Mouse (Mus musculus) forebrain, embryonic 12.5 days (tissue): ENCODE results near the gene Chst10. TPM values are rescaled to one million over a fixed set of nuclear protein-coding genes. Genes with fewer than 3 reads are reported as not detected.

Experiments
- ATAC-seq: fragments of 200-750 bp; cut with Nextera tagmentation; 2 replicates; pipeline ENCODE4 v1.8.0; 2017; ENCODE audit warnings: moderate TSS enrichment; ENCODE audit not compliant: low FRiP score
- H3K27ac ChIP-seq: fragments of 300-500 bp; sonication (generic); 2 replicates; pipeline ENCODE4 v1.5.1; 2016; ENCODE audit warnings: mild to moderate bottlenecking
- H3K27me3 ChIP-seq: fragments of 300-500 bp; sonication (generic); 2 replicates; pipeline ENCODE4 v1.6.1; 2016; ENCODE audit warnings: mild to moderate bottlenecking
- H3K36me3 ChIP-seq: fragments of 300-500 bp; sonication (generic); replicated peaks from 2 replicates; pipeline ENCODE4 v1.6.1; 2016; ENCODE audit warnings: mild to moderate bottlenecking
- H3K4me1 ChIP-seq: fragments of 300-500 bp; sonication (generic); 2 replicates; pipeline ENCODE4 v1.6.1; 2016
- H3K4me2 ChIP-seq: fragments of 300-500 bp; sonication (generic); 2 replicates; pipeline ENCODE4 v1.6.1; 2016; ENCODE audit warnings: mild to moderate bottlenecking, moderate library complexity
- H3K4me3 ChIP-seq: fragments of 300-500 bp; sonication (generic); replicated peaks from 2 replicates; pipeline ENCODE4 v1.5.1; 2016; ENCODE audit warnings: mild to moderate bottlenecking
- H3K9ac ChIP-seq: fragments of 300-500 bp; sonication (generic); 2 replicates; pipeline ENCODE4 v1.6.1; 2016; ENCODE audit warnings: mild to moderate bottlenecking
- H3K9me3 ChIP-seq: fragments of 300-500 bp; sonication (generic); 2 replicates; pipeline ENCODE4 v1.6.1; 2016
- WGBS: fragments of 180-500 bp; shearing (Covaris S2); methylation state at CpG from one replicate; pipeline ENCODE4 v1.1.7; 2016; 5-methylcytosine and 5-hydroxymethylcytosine counted together
- polyA plus RNA-seq: library from polyadenylated mRNA; unstranded; fragments of >200 nt; fragmentation: Nextera tagmentation; extraction: Ambion mirVana; gene quantifications from 2 replicates; pipeline ENCODE4 v1.2.1, GENCODE M21; 2016

Chst10 gene
- 27.8 and 29.4 TPM in 2 replicates for polyA plus RNA-seq

- H3K4me3 ChIP-seq = peak within 1 kb of the TSS; percentile 73
- H3K36me3 ChIP-seq = 0 out of 2 replicates have a peak, but pooled peaks cover 6% of the 10 kb centered on the region
- peaks cover 17% of the 10 kb centered on the region for H3K4me1 ChIP-seq
- ATAC-seq = peak; percentile 91
- H3K9me3 ChIP-seq = no peaks in the 10 kb centered on the region
- H3K27ac ChIP-seq = peak within 1 kb of the TSS; percentile 86
- H3K27me3 ChIP-seq = 0 out of 2 replicates have a peak, but pooled peaks cover 4% of the 10 kb centered on the region
- WGBS = under 1% methylated on average over 66 of the region's 67 CpGs
- peak within 1 kb of the TSS; percentile 77 for H3K9ac ChIP-seq
- peak within 1 kb of the TSS; percentile 74 for H3K4me2 ChIP-seq
Measured at GRCm38 (mm10) chr1:38897431-38898248, at the start of gene Chst10. Gene Chst10 (minus strand): TSS chr1:38898161.

- no peak overlapping the region for H3K4me3 ChIP-seq
- 9% methylated on average over 5 of the region's 5 CpGs for WGBS
- ATAC-seq = no peak
- H3K4me2 ChIP-seq = no peak overlapping the region
- no peaks in the 10 kb centered on the region for H3K27me3 ChIP-seq
- no peaks in the 10 kb centered on the region for H3K9me3 ChIP-seq
- H3K36me3 ChIP-seq = no peaks in the 10 kb centered on the region
- H3K27ac ChIP-seq = no peak overlapping the region
- no peaks in the 10 kb centered on the region for H3K4me1 ChIP-seq
- no peak overlapping the region for H3K9ac ChIP-seq
Measured at GRCm38 (mm10) chr1:38939608-38940007, 41.6 kb upstream of the Chst10 start.

- H3K9ac ChIP-seq = no peak within 1 kb of the TSS
- no peak within 1 kb of the TSS for H3K27ac ChIP-seq
- WGBS = 77% methylated on average over 6 of the region's 6 CpGs
- no peaks in the 10 kb centered on the region for H3K4me1 ChIP-seq
- H3K4me2 ChIP-seq = no peak within 1 kb of the TSS
- H3K9me3 ChIP-seq = no peaks in the 10 kb centered on the region
- no peak within 1 kb of the TSS for H3K4me3 ChIP-seq
- ATAC-seq = no peak
- no peaks in the 10 kb centered on the region for H3K27me3 ChIP-seq
- no peaks in the 10 kb centered on the region for H3K36me3 ChIP-seq
Measured at GRCm38 (mm10) chr1:38938849-38939248, 40.9 kb upstream of the Chst10 start, which contains the start of gene Nms. Gene Nms (plus strand): TSS chr1:38939149.

GRCm38 (mm10) chr1:38936780-38937179, 38.8 kb upstream of the Chst10 start:
- Histone ChIP-seq H3K27ac (no peak overlapping the region), H3K4me2 (no peak overlapping the region)
- ATAC-seq = 0 out of 2 replicates have a peak, but pooled peaks have one; percentile 30

GRCm38 (mm10) chr1:38934668-38935067, 36.7 kb upstream of the Chst10 start:
- 31% methylated on average over 5 of the region's 5 CpGs for WGBS
- no peak overlapping the region for H3K4me3 ChIP-seq

More at GRCm38 (mm10) chr1:38936780-38937179, 38.8 kb upstream of the Chst10 start:
- Histone ChIP-seq H3K9me3 (no peaks in the 10 kb centered on the region), H3K27me3 (no peaks in the 10 kb centered on the region), H3K9ac (no peak overlapping the region), H3K4me1 (no peaks in the 10 kb centered on the region), H3K4me3 (no peak overlapping the region), H3K36me3 (no peaks in the 10 kb centered on the region)
- 24% methylated on average over 6 of the region's 6 CpGs for WGBS

GRCm38 (mm10) chr1:38930767-38931166, 32.8 kb upstream of the Chst10 start:
- no peaks in the 10 kb centered on the region for H3K36me3 ChIP-seq
- no peaks in the 10 kb centered on the region for H3K9me3 ChIP-seq
- 69% methylated on average over 8 of the region's 8 CpGs for WGBS
- no peaks in the 10 kb centered on the region for H3K4me1 ChIP-seq
- H3K27ac ChIP-seq = no peak overlapping the region
- H3K4me3 ChIP-seq = no peak overlapping the region
- no peak for ATAC-seq
- no peak overlapping the region for H3K9ac ChIP-seq
- no peak overlapping the region for H3K4me2 ChIP-seq
- no peaks in the 10 kb centered on the region for H3K27me3 ChIP-seq

More at GRCm38 (mm10) chr1:38934668-38935067, 36.7 kb upstream of the Chst10 start:
- Histone ChIP-seq H3K9me3 (no peaks in the 10 kb centered on the region), H3K36me3 (no peaks in the 10 kb centered on the region), H3K27me3 (no peaks in the 10 kb centered on the region), H3K9ac (no peak overlapping the region), H3K27ac (no peak overlapping the region), H3K4me2 (no peak overlapping the region), H3K4me1 (no peaks in the 10 kb centered on the region)
- ATAC-seq = no peak

- Histone ChIP-seq H3K4me3 (no peak overlapping the region), H3K4me1 (no peaks in the 10 kb centered on the region), H3K27me3 (no peaks in the 10 kb centered on the region), H3K27ac (no peak overlapping the region), H3K36me3 (no peaks in the 10 kb centered on the region), H3K9ac (no peak overlapping the region), H3K4me2 (no peak overlapping the region), H3K9me3 (no peaks in the 10 kb centered on the region)
- ATAC-seq = no peak
- WGBS = 70% methylated on average over 4 of the region's 4 CpGs
Measured at GRCm38 (mm10) chr1:38929468-38929867, 31.5 kb upstream of the Chst10 start.

GRCm38 (mm10) chr1:38928996-38929395, 31.0 kb upstream of the Chst10 start:
- H3K9me3 ChIP-seq = no peaks in the 10 kb centered on the region
- no peaks in the 10 kb centered on the region for H3K36me3 ChIP-seq
- no peaks in the 10 kb centered on the region for H3K27me3 ChIP-seq
- no peak overlapping the region for H3K4me3 ChIP-seq
- H3K27ac ChIP-seq = no peak overlapping the region
- H3K4me2 ChIP-seq = no peak overlapping the region
- no peaks in the 10 kb centered on the region for H3K4me1 ChIP-seq
- WGBS = 86% methylated on average over 4 of the region's 4 CpGs
- no peak for ATAC-seq
- H3K9ac ChIP-seq = no peak overlapping the region

- Histone ChIP-seq H3K4me1 (no peaks in the 10 kb centered on the region), H3K9me3 (no peaks in the 10 kb centered on the region), H3K27ac (no peak overlapping the region), H3K4me2 (no peak overlapping the region), H3K4me3 (no peak overlapping the region), H3K36me3 (no peaks in the 10 kb centered on the region), H3K9ac (no peak overlapping the region), H3K27me3 (0 out of 2 replicates have a peak, but pooled peaks cover 4% of the 10 kb centered on the region)
- WGBS = 64% methylated on average over 2 of the region's 2 CpGs
- ATAC-seq = no peak
Measured at GRCm38 (mm10) chr1:38903985-38904384, 6.0 kb upstream of the Chst10 start.

- ATAC-seq = no peak
- Histone ChIP-seq H3K4me2 (no peak overlapping the region), H3K36me3 (no peaks in the 10 kb centered on the region), H3K4me1 (no peaks in the 10 kb centered on the region; the same call in 1 of the 2 replicates), H3K4me3 (no peak overlapping the region), H3K27ac (no peak overlapping the region), H3K9ac (no peak overlapping the region), H3K27me3 (0 out of 2 replicates have a peak, but pooled peaks cover 4% of the 10 kb centered on the region), H3K9me3 (no peaks in the 10 kb centered on the region)
- 70% methylated on average over 5 of the region's 5 CpGs for WGBS
Measured at GRCm38 (mm10) chr1:38902571-38902970, 4.6 kb upstream of the Chst10 start.

- 52% methylated on average over 5 of the region's 5 CpGs for WGBS
- Histone ChIP-seq H3K36me3 (peaks cover 6% of the 10 kb centered on the region; the same call in 1 of the 2 replicates), H3K4me2 (no peak overlapping the region), H3K27me3 (no peaks in the 10 kb centered on the region), H3K4me3 (no peak overlapping the region), H3K27ac (peak overlapping the region; percentile 51), H3K9ac (no peak overlapping the region), H3K4me1 (peaks cover 17% of the 10 kb centered on the region; the same call in 1 of the 2 replicates), H3K9me3 (no peaks in the 10 kb centered on the region)
- no peak for ATAC-seq
Measured at GRCm38 (mm10) chr1:38893081-38893480, 4.9 kb downstream of the Chst10 start.

- no peaks in the 10 kb centered on the region for H3K9me3 ChIP-seq
- H3K4me1 ChIP-seq = peaks cover 16% of the 10 kb centered on the region; the same call in 1 of the 2 replicates
- no peak overlapping the region for H3K4me2 ChIP-seq
- H3K9ac ChIP-seq = no peak overlapping the region
- WGBS = 90% methylated on average over 5 of the region's 5 CpGs
- ATAC-seq = no peak
- no peak overlapping the region for H3K4me3 ChIP-seq
- H3K27me3 ChIP-seq = no peaks in the 10 kb centered on the region
- peaks cover 6% of the 10 kb centered on the region; the same call in 1 of the 2 replicates for H3K36me3 ChIP-seq
- H3K27ac ChIP-seq = no peak overlapping the region
Measured at GRCm38 (mm10) chr1:38891444-38891843, 6.5 kb downstream of the Chst10 start.
